Comparison of ENCODE assay signal across 8 mouse cellular contexts in genomic region chr8:3994219-3994618, GRCm38 (mm10). TPM values are rescaled to one million over a fixed set of nuclear protein-coding genes. Genes with fewer than 3 reads are reported as not detected.
DNase-seq lines count a peak whose midpoint lies in the region; ATAC-seq lines count a peak whose summit lies in the region.

No protein-coding gene starts in this region.

- H3K4me2 ChIP-seq in heart, embryonic 15.5 days: peak overlapping the region; percentile 53
- peak overlapping the region; percentile 42; the same call in 1 of the 2 replicates for H3K4me2 ChIP-seq in hindbrain, embryonic 13.5 days
- peak overlapping the region; percentile 31 for H3K4me2 ChIP-seq in midbrain, embryonic 15.5 days

- H3K9me3 ChIP-seq in heart, embryonic 15.5 days (replicated peaks): no peaks in the 10 kb centered on the region
- peaks cover under 1% of the 10 kb centered on the region for H3K9me3 ChIP-seq in hindbrain, embryonic 13.5 days
- H3K9me3 ChIP-seq in midbrain, embryonic 15.5 days: 0 out of 2 replicates have a peak, but pooled peaks cover 2% of the 10 kb centered on the region

- no peak for ATAC-seq in heart, embryonic 15.5 days (replicated peaks; ENCODE audit: insufficient number of reproducible peaks, insufficient read depth, low FRiP score, low read depth)
- no peak for ATAC-seq in hindbrain, embryonic 13.5 days (ENCODE audit: low FRiP score)
- ATAC-seq in midbrain, embryonic 15.5 days (replicated peaks): 0 out of 2 replicates have a peak, but pooled peaks have one; percentile 39

- H3K9ac ChIP-seq in heart, embryonic 15.5 days: no peak overlapping the region
- H3K9ac ChIP-seq in hindbrain, embryonic 13.5 days: no peak overlapping the region
- no peak overlapping the region for H3K9ac ChIP-seq in midbrain, embryonic 15.5 days

- intact Hi-C loops in heart, postnatal 25 days (cut with DNase I): no loop called here

- H3K36me3 ChIP-seq in heart, embryonic 15.5 days: no peaks in the 10 kb centered on the region
- no peaks in the 10 kb centered on the region for H3K36me3 ChIP-seq in hindbrain, embryonic 13.5 days
- no peaks in the 10 kb centered on the region for H3K36me3 ChIP-seq in midbrain, embryonic 15.5 days (replicated peaks)

- no peak overlapping the region for H3K27ac ChIP-seq in heart, embryonic 15.5 days
- no peak overlapping the region for H3K27ac ChIP-seq in hindbrain, embryonic 13.5 days
- no peak overlapping the region for H3K27ac ChIP-seq in midbrain, embryonic 15.5 days

- no peak for DNase-seq in heart, postnatal 25 days (ENCODE audit: low spot score)
- peak; percentile 1 for DNase-seq in brain, adult 2 months (ENCODE audit: low read depth, low spot score)
- DNase-seq in adrenal gland, adult (ENCODE audit: inconsistent age in 2 of 2, low spot score in 1 of 2): no peak
- DNase-seq in gastrocnemius, adult 8-10 months (ENCODE audit: low spot score in 2 of 2): no peak
- no peak for DNase-seq in spleen, adult 18-20 months

- H3K4me1 ChIP-seq in heart, embryonic 15.5 days (replicated peaks): no peaks in the 10 kb centered on the region
- H3K4me1 ChIP-seq in hindbrain, embryonic 13.5 days (replicated peaks): no peaks in the 10 kb centered on the region
- H3K4me1 ChIP-seq in midbrain, embryonic 15.5 days: no peaks in the 10 kb centered on the region

- WGBS in heart, embryonic 15.5 days: 24% methylated on average over 42 of the region's 42 CpGs
- WGBS in hindbrain, embryonic 13.5 days: 33% methylated on average over 42 of the region's 42 CpGs
- WGBS in midbrain, embryonic 15.5 days: 43% methylated on average over 42 of the region's 42 CpGs

- H3K4me3 ChIP-seq in heart, embryonic 15.5 days: peak overlapping the region; percentile 15
- peak overlapping the region; percentile 22 for H3K4me3 ChIP-seq in hindbrain, embryonic 13.5 days
- H3K4me3 ChIP-seq in midbrain, embryonic 15.5 days: peak overlapping the region; percentile 17; the same call in 1 of the 2 replicates

- H3K27me3 ChIP-seq in heart, embryonic 15.5 days: no peaks in the 10 kb centered on the region
- H3K27me3 ChIP-seq in hindbrain, embryonic 13.5 days: no peaks in the 10 kb centered on the region
- no peaks in the 10 kb centered on the region for H3K27me3 ChIP-seq in midbrain, embryonic 15.5 days (replicated peaks)

RNA-seq across cellular contexts. Expression of gene Cd209c, which starts 39.7 kb away (rescaled TPM):
- 0.18 and 0.34 TPM in 2 replicates for polyA plus RNA-seq in heart, embryonic 15.5 days (2015; fragmentation: Nextera tagmentation; extraction: Ambion mirVana)
- not detected for total RNA-seq in heart, postnatal 25 days (2021)
- 0.36 and 0.81 TPM in 2 replicates for polyA plus RNA-seq in hindbrain, embryonic 13.5 days (2015; fragmentation: Nextera tagmentation; extraction: Ambion mirVana)
- 0.57 and 0.80 TPM in 2 replicates for polyA plus RNA-seq in midbrain, embryonic 15.5 days (2015; fragmentation: Nextera tagmentation; extraction: Ambion mirVana)
- under 1 TPM in 3 of 4 experiments, not detected in 1; 0.31 to 0.75 (median 0.61) TPM for total RNA-seq in gastrocnemius, adult 8-10 months (2022)
